Mouse (Mus musculus) embryo, embryonic 11 days (tissue): ENCODE measurements around the gene Tcte1.

ENCODE experiments used
- DNase-seq: peaks from one replicate; pipeline ENCODE4 v3.0.0-alpha.2; 2015

The Tcte1 gene

DNA sequence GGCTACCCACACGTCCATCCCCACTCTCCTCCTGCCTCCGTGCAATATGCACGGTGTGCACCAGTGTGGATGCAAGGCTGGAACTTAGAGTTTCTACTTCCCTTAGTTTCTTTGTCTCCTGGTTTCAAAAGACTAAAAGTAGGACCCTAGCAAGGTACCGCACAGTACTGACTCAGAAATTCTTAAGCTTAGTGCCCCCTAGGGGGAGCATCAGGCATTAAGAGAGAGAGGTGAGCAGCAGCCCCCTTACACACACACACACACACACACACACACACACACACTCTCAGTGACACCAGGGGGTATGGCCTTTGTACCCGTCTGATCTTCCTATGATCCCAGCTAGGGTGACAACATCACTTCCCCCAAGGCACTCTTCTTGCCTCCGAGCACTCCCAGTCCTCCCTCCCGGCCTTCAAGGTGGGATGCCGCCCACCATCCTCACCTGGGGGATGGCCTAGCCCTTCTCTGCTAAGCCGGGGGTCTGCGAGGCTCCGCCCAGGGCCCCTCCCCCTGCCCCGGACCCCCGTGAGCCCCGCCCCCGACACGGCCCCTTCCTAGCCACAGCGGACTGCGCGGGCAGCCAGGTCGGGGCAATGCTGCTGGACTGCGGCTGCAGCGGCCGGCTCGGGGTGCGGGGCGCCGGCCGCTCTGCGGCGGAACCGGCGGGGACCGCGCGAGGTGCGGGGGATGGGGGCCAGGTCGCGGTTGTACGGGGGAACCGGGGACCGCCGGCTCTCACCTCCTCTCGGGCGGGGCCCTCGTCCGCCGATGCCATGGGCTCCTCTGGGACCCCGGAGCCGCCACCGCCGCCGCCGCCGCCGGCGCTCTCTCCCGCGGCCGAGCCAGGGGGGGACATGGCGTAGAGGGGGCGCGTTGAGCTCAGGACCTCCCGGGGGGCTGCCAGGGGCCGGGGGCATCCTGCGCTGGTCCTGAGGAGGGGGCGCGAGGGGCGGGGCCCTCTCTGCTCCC lies 25.6 kb downstream of the Tcte1 start:
- DNase-seq, result peak; percentile 78

DNA sequence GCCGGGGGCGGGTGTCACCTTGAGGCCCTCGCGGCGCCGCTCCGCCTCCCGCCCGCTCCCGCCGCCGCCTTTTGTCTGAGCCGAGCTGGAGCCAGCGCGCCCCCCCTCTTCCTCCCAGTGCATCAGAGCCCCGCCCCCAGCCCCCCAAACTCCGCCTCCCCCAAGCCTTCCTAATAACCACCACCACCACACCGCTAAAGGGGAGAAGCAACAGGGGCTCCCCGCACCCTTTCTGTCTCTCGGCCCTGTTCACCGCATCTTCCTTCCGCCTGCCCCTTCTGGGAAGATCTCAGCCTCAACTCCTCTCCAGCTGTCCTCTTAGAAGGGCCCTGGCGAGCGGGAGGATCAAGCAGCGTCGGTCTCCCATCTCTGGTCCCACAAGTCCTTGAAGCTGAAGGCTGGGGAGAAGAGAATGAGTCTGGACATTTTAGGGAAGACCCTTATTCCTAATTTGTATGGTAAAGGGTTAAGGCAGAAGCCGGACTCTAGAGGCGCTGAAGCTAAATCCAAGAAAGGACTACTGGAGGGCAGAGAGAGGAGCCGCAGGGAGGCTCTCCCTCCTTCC lies 26.5 kb downstream of the Tcte1 start, which contains the start of gene Tmem151b:
Gene Tmem151b (minus strand): TSS at position 61 of the 565 bp plus-strand sequence.
- peak; percentile 83 for DNase-seq

DNA sequence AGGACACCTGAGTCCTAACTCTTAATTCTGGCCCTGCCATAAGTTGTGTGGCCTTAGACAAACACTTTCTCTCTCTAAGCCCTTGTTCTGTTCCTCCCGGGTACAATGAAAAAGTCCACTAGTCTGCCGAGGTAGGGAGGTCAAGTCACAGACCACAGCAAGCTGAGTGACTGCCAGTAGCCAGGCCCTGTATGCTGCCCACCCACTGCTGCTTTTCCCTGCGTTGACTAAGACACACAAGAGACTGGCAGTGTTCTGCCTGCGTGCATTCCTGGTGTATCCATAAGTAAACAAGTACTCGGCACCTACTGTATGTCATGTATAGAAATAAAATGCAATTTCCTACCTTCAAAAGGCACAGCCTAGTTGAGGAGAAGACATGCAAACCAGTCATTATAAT lies 27.0 kb downstream of the Tcte1 start:
- DNase-seq, result no peak

DNA sequence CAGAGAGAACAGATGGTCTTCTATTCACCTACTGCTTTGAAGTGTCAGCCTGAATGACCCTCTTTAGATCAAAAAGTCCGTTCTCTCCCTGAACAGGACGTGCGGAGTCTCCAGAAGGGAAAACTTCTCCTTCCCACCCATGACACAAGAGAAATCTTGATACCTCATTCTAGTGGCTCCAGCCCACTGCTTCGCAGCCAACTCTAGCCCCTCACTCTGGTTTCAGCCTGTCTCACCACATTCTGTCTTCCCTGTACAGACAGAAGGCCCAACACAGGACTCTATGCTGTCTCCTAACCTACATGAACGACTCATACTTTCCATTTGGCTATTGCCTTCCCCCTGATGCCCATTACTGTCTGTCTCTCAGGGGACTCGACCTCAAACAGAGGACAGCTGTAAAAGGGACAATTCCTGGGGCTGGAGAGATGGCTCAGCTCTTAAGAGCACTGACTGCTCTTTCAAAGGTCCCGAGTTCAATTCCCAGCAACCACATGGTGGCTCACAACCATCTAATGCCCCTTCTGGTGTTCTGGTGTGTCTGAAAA lies 28.1 kb downstream of the Tcte1 start:
- DNase-seq, result no peak

DNA sequence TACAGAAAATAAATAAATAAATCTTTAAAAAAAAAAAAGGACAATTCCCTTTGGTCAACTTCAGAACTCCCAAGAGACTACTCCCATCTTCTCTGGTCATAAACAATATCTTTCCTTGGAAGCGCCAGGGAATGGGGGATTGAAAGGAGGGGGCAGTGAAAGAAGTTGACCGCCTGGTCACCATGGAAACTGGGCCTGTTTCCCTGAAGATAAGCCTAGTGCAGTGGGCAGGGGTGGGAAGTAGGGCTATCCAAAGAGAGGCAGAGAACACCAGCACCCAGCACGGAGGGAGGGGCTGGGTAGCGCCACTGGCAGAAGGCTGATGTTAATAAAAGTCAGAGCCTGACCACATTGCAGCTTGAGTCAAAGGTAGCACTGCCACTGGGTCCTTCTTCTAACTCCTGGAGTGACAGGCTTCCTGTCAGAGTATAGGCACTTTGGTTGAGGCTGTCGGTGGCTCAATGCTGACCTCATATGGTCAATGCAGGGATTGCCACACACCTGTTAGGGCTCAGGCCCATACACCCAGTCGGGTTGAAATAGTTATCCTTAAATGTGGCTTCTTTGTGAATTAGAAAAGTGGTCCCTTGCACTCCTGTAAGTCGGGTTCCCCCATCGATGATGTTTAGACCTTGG lies 28.7 kb downstream of the Tcte1 start:
- DNase-seq, result peak; percentile 81

DNA sequence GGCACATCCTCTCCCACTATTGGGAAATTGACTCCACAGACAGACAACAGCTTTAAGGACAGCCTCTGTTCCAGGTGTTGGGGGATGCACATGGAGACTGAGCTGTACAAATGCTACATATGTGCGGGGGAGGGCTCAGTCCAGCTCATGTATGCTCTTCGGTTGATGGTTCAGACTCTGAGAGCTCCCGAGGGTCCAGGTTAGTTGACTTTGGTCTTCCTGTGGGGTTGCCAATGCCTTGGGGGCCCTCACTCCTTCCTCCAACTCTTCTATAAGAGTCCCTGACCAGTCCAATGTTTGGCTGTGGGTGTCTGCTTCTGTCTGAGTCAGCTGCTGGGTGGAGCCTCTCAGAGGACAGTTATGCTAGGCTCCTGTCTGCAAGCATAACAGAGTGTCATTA lies 29.8 kb downstream of the Tcte1 start:
- no peak for DNase-seq

DNA sequence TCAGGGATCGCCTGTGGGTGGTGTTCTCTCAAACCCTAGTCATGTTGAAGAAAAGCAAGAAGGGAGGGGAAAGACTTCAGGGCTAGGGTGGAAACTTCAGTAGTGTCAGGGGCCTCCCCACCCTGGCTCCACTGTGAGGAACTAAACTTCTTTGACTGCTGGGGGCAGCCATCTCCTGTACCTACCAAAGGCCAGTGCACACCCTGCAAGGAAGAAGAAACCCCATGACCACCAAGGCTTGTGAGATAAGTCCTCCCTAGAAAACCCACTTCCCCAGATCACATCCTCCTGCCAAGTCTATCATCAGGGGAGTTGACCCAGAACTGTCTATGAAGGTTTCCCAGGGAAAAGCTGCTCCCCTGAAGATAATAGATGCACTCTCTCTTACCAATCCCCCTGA lies 31.2 kb downstream of the Tcte1 start:
- no peak for DNase-seq

DNA sequence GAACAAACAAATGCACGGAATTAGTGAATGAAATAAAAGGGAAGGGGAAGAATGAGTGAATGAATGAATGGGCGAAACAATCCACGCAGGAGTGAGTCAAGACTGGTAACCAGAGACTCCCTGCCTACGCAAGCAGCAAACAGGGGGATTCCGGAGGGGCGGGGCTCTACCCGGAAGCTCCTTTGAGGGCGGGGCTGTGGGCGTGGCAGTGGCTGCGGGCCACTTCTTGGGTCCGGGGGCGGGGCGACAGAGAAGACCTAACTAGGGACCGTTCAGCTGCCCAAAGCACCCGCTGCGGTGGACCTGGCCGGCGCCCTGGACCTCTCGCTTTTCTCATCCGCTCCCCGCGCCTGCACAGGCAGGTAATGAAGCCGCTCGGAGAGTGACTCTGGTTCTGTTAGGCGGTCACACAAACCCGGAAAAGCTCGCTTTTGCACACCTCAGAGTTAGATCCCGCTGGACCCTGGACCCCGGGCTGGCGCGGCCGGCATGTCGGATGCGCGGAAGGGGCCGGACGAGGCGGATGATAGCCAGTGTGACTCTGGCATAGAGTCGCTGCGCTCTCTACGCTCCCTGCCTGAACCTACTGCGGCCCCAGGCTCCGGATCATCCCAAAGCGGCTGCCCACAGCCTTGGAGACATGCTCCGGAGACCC lies 32.3 kb downstream of the Tcte1 start, which contains the start of gene Nfkbie:
Gene Nfkbie (plus strand): TSS at position 252 of the 655 bp plus-strand sequence.
- DNase-seq, result peak; percentile 97

DNA sequence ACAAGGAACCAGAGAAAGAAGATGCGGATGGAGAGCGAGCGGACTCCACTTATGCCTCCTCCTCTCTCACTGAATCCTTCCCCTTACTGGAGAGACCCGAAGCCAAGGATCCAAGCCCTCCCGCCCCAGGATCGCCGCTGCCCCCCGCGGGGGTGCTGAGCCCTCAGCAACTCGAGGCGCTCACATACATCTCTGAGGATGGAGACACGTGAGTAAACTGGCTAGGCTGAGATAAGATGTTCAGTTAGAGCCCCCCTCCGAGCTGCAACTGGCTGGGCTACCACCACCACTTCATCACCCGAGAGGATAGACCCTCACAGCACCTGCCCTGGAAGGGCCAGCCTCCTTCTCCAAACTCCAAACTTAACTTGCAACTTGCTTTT lies 32.9 kb downstream of the Tcte1 start:
- no peak for DNase-seq

DNA sequence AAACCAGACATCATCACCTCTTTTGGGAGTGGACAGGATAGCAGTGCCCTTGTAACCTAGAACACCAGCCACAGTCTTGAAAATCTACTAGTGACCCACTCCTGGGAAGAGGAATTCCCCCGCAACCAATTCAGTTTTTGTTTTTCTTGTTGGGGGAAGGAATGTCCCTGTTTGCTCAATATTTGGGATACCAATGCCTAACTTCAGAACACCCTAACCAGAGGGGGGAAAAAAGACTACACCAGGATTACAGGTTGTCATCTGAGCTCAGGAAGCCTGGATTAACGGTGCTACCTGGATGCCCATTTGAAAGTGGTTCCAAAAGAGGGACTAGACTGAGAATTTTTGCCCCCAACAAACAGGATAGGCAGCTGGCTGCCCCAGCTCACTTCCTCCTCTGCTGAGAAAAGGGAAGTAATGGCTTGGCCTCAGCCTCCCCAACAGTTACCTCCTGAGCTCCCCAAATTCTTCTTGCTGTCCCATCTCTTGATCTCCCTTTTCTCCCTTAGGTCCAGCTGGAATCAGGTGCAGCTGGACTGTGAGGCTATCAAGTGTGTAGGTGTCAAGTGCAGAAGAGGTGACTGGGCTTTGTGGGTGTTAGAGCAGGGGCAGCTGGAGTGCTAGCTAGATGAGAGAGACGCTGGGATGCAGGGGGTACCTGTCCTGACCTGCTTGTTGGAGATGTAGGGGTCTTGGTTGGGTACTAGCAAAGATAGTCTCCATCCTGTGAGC lies 33.4 kb downstream of the Tcte1 start:
- DNase-seq, result no peak

DNA sequence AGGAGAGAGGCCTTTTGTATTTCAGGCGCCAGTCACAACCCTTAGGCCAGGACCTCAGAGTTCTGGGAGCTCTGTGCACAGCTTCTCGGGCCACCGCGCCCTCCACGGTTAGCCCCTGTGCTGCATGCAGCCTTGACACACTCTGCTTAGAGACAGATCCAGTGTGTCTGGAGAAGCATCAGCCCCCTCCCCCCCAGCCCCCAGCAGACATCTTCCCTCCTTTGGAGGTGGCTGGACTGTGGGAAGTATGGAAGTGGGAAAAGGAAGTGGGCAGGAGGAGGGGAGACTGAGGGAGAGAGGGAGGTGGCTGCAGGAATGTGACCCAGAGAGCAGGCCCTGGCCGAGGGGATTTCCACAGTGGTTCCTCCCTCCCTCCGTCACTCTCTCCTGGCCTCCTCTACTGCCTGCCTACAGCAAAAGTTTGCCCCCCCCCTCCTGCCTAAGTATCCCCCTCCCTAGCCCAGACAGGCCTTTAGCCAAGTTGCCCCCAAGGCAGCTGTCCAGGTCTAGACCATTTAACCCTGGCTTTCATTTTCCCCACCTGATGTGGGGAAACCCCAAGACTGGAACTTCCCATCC lies 34.1 kb downstream of the Tcte1 start:
- no peak for DNase-seq

DNA sequence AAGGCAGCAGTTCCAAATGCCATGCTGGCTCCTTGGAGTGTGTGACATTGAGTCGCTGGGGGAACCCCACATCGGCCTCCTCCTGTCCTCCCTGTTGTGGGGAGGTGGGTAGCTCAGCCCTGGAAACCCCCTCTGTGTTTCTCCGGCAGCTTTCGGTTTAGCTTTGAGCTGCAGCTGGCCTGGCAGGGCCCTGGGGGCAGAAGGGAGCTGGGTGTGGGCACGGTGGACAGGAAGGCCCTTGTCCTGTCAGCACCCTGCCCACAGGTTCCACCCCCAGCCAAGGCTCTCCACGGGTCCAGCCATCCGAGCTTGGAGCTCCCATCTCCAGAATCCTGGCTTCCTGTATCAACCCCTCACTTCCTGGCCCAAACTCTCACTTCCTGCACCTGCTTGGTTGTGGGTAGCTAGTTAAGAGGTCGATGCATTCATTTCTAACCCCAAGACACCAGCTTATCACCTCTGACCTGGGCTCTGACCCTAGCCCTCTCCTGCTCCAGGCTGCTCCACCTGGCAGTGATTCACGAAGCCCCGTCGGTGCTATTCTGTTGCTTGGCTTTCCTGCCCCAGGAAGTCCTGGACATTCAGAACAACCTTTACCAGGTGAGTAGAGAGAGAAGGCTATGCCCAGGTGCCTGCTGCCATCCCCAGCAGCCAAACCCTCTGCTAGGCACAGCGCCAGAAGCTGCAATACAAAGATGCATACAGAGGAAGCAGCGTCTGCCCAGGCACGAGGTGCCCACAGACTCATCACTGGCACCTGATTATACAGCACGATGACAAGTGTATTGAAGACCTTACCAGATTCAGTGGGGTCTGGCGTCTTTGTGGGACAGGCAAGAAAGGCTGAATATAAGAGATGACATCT lies 35.0 kb downstream of the Tcte1 start:
- DNase-seq, result no peak

DNA sequence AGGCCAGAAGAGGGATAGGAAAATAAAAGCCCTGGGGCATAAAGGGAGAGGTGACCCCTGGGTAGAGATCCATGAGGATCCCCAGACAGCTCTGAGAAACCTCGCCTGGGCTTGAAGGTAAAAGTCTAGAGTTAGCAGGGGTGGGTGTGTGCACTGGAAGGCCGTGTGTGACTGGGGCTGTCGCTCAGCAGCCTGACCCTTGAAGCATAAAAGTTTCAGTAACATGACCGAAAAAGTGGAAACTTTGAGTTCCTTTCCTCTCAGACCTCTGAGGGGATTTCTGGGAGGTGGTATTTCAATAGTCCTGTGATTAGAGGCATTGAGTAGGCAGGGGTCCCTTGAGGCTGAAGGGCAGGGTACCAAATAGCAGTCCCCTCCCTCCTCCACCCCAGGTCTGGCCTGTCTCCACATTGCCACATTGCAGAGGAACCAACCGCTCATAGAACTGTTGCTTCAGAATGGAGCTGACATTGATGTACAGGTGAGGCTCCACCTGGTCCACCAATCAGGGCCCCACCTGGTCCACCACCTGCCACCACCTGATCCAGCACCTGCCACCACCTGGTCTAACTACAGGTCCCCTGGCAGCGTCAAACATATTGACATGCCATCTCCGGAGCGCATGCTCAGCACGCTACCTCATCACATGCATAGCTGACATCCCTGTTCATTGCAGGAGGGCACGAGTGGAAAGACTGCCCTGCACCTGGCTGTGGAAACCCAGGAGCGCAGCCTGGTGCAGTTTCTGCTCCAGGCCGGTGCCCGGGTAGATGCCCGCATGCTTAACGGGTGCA lies 36.7 kb downstream of the Tcte1 start:
- no peak for DNase-seq

DNA sequence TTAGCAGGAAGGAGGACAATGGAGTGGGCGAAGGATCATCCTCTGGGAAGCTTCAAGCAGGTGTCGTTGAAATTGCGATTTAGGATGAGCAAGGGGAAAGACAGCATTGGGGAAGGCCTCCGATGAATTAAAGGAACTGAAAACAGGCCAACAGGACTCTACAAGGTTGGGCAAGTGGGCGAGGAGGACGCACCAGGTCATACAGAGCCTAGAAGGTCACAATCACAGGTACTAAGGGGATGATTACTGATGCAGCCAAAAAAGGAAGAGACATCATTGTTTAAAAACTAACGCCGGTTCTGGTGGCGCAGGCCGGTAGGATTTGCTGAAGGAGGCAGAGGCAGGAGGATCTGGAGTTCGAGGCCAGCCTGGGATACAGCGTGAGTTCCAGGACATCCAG lies 40.0 kb downstream of the Tcte1 start:
- DNase-seq, result no peak

DNA sequence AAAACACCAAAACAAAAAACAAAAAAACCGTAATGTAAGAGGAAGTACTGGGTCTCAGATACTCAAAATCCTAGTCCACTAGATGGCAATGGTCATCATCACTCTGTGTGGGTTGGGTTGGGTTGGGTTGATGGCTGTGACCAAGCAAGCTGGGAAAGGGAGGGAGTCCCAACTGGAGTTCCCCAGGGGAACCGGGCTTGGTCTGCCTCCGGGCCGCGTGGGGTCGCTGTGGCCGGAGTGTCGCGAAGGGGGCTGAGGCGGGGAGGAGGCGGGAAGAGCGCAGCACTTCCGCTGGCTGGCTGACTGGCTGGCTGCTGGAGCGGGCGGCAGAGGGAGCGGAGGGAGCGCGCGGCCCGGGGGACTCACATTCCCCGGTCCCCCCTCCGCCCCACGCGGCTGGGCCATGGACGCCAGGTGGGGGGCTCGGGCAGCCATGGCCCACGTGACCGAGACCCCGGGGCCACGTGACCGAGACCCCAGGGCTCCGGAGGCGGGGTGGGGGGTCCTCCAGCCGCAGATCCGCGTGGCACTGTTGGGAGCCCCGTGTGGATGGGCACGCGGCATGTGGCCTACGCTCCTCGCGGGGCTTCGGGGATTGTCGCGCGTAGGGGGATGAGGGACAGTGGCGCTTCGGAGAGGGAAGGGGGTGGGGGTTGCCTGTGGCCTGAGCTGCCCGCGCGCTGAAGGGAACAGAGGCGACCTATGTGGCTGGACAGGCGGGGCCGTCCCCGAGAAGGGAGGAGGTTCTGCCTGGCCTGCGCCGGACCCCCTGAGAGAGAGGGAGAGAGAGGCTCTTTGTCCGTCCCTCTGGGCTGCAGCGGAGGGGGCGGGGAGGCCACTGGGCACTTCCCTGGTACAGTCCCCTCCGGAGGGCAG lies 40.7 kb downstream of the Tcte1 start, which contains the start of gene Slc35b2:
Gene Slc35b2 (plus strand): TSS at position 220 of the 876 bp plus-strand sequence.
- DNase-seq, result peak; percentile 95

DNA sequence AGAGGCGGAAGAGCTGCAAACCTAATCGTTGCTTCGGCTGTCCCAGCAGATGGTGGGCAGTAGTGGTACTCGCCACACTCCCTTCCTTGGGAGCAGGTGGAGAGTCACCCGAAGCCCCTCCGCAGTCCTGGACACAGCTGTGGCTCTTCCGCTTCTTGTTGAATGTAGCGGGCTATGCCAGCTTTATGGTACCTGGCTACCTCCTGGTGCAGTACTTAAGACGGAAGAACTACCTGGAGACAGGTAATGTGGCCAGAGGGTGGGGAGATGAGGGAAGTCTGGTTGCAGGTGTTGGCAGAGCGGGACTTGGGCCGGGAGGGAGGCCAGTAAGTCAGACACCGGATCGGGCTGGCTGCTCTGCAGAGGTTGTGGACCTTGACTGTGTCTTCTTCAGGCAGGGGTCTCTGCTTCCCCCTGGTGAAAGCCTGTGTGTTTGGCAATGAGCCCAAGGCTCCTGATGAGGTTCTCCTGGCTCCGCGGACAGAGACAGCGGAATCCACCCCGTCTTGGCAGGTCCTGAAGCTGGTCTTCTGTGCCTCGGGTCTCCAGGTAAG lies 41.4 kb downstream of the Tcte1 start:
- no peak for DNase-seq

DNA sequence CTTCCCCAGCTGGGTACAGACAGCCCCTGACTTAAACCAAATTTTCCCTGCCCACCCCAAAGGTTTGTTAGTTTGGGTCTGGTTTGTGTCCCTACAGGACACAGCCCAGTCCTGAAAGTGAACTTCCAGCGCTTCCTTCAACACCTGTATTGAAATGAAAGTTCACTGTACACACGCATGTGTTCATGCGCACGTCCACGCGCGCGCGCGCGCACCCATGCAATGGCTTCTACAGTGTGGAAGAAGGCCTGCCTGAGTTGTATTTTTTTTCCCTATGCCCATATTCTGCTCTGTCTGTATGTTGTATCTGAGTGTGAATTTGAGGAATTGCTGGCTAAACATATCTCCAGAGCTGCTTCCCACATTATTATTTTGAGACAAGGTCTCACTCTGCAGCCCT lies 41.9 kb downstream of the Tcte1 start:
- no peak for DNase-seq

DNA sequence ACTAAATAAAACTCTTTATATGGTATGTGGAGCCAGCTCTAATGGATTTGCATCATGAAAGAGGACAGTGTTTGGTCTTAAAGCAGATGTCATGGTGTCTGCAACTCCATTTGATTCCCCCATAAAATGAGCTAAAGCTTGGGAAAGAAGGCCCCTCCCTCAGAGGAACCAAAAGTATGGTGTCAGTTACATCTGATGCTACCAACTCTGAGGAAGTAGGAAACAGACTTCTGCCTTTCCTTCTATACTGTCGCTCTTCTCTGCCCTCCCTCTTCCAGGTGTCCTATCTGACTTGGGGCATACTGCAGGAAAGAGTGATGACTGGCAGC lies 42.8 kb downstream of the Tcte1 start:
- DNase-seq, result no peak
